Mouse (Mus musculus): ENCODE results near the gene Nans.

The Nans gene

DNA sequence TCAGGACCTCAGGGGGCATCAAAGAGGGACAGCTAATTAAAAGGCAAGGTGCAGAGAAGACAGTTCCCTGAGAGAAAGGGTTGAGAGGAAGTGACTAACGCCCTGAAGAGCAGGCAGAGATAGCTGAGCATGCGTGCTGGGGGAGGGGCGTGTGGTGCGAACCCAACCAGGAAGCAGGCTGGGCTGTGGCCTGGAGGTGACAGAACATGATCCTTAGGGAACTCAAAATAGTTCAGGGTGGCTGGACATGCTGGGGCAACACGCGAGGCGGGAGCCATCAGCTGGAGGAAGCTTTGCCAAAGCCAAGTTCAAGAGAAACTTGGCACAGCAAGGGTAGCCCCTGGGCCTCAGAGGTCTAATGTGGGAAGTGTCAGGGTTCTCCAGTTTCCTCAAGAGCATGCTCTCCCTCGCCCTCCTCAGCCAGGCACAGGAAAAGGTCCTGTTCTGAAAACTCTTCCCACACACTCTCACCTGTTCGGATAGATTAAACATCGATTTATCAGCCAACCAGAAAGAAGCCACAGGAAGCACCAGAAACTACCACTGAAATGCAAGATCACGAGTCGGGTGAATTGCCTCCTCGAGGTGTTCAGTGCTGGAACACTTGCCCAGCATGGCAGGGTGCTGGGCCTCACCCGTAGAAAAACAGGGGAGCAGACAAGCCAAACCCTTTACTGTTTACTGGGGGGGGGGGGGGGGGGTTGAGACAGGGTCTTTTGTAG, 3.2 kb upstream of the Nans start:
- no peak for DNase-seq (ENCODE audit: low spot score in 2 of 2)

DNA sequence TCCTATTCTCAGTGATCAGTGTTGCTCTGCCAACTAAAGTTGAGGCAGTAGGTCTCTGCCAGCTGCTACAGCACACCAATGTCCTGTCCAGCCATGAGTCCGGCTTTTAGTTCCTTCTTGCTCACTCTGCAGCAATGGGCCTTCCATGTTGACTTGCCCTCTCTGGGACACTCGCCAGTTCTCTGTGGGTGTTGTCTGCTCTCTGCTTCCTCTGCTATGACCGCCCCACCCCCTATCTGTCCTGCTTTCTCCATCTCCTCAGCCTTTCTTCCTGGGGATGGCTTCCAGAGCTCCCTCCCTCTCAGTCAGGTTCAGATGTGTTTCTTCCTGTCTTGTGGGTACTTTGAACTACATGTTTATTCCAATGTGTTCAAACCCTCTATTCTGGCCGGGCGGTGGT, 1.7 kb upstream of the Nans start:
- DNase-seq (ENCODE audit: low spot score in 2 of 2), result peak in 1 of 2 experiments; percentile 41

DNA sequence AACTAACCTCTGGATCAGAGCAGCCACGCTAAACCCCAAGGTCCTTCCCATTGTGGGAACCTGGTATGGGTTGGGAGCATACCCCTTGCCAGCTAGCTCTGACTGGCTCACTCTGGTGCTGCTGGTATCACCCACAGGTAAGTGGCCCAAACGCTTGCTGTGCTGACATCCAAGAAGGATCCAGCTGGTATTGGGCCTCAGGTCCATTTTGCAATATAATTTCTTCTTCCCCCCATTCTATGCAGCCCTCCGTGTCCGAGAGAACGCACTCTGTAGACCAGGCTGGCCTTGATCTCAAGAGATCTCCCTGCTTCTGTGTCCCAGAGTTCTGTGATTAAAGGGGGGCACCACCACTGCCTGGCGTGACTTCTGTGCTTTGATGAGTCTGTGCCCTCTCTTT, 4.0 kb downstream of the Nans start:
- DNase-seq (ENCODE audit: low spot score in 2 of 2), result no peak

DNA sequence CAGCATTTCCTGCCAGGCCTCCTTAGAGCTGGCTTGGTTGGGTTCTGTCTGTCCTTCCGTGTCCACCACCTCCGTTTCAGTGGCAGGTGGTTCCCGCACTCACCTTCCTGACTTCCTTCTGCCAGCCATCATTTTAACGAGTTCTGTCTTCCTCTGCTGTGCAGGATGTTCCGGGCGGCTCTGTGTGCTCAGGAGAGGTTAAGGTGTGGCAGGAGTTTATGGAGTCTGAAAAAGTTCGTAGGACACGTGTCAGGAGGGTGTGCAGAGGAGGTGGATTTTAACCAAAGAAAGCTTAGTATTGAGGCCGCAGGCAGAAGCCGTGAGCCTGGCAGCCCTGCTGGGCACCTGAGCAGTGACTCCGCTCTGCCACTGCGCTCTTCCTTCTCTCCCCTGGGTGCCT, 6.5 kb downstream of the Nans start:
- no peak for DNase-seq (ENCODE audit: low spot score in 2 of 2)

DNA sequence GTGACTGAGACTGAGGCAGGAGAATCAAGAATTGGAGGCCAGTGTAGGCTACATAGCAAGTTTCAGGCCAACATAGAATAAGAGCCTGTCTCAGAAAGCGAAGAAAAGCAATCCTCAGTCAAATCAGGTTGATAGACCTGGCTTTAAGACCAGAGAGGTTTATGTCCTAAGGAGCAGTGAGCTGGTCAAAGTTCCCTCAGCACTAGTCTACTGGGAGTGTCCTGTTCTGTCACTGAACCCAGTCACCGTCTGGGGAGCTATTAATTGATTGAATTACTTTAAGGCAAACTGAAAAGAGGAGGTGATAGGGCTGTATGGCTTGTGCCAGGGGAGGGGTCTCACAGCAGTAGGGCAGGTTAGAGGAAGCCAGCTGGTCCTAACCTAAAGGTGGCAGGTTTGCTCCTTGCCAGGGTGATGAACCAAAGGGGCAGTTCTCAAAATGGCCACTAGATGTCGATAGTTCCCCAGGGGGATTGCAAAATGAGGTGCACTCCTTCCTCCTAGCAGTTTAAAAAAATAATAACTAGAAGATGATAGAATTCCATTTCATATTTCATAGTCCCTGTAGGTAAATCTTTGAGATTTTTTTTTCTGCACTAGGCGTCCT, 8.3 kb downstream of the Nans start:
- peak; percentile 42 to 72 for DNase-seq (ENCODE audit: low spot score in 2 of 2)

DNA sequence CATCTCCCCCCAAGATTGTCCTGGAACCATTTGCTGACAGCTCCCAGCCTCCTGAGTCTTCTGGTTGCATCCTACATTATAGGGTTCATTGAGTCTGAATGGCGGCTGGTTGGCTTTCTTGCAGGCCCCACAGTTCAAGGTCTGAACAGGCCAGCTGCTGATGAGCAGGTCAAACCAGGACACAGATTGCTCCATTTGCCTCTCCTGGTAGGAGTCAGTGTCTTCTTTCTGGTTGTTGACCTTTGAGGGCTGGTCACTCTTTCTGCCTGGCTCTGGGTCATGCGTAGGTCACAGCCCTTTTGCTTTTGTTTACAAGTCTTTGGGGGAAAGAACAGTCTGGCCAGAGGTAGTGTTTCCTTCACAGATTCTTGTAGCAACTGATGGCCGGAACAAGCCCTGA, 9.5 kb downstream of the Nans start:
- DNase-seq (ENCODE audit: low spot score in 2 of 2), result no peak

DNA sequence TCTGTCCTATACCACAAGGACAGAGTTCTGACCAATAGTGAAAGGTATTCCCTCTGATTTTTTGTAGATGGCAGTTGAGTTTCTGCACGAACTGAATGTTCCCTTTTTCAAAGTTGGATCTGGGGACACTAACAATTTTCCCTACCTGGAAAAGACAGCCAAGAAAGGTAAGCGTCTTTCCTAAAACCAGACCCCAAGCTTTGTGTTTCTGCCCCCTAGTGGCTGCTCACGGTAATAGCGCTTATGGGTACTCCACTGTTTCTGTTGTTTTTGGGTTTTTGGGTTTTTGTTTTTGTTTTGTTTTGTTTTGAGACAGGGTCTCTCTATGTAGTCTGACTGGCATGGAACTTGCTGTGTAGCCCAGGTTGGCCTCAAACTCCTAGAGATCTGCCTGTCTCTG, 9.9 kb downstream of the Nans start:
- peak in 1 of 2 experiments; percentile 54 for DNase-seq (ENCODE audit: low spot score in 2 of 2)

DNA sequence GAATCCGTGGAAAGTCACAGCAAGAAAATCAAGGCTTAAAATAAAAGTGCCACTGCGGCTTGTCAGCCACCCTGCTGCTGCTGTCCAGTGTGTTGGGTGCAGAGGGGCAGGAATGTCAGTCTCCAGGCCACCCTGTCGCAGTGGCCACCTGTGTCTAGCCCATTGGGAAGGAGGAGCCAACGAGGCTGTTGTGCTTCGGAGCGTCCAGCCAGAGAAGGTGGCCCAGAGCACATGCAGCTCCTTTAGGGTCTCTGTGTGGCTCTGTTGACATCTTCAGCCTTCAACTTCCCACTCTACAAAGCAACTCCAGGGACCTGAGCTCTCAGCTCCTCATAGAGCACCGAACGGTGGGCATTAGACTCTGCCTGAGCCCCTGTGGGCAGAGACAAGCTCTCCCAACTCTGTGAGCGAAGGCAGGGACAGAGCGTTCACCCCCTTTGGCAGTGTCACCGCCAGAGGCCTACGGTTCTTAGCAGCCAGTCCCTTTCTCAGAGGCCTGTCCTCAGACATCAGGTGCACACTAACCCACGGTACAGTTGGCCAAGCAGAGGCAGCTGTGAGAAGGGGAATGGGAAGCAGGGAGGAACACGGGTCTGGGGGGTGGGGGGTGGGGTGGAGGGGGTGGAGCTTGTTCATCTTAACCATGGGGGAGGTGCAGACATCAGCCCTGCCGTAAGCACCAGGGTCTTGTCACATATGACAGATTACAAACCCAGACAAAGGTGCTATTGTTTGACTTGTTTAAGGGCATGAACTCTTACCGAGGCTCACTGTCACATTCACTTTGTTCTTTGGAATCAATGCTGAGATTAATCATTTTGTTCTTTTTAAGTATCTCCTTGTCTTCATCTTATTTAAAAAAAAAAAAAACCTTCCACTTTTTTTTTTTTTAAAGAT, 13.8 kb downstream of the Nans start:
- DNase-seq (ENCODE audit: low spot score in 2 of 2), result no peak

DNA sequence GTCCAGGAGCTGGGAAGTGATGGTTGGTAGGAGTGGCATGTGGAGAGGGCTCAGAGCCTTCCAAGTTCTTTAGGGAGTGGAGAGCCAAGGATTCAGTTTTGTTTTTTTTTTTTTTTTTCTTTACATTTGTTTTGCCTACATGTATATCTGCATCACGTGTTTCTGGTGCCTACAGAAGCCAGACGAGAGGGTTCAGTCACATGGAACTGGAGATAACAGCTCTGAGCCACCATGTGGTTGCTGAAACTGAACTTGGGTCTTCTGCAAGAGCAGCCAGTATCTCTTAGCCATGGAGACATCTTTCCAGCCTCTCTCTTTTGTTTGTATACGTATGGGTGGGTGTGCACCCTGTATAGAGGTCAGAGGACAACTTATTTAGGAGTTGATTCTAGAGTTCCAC, 14.8 kb downstream of the Nans start:
- DNase-seq (ENCODE audit: low spot score in 2 of 2), result no peak

DNA sequence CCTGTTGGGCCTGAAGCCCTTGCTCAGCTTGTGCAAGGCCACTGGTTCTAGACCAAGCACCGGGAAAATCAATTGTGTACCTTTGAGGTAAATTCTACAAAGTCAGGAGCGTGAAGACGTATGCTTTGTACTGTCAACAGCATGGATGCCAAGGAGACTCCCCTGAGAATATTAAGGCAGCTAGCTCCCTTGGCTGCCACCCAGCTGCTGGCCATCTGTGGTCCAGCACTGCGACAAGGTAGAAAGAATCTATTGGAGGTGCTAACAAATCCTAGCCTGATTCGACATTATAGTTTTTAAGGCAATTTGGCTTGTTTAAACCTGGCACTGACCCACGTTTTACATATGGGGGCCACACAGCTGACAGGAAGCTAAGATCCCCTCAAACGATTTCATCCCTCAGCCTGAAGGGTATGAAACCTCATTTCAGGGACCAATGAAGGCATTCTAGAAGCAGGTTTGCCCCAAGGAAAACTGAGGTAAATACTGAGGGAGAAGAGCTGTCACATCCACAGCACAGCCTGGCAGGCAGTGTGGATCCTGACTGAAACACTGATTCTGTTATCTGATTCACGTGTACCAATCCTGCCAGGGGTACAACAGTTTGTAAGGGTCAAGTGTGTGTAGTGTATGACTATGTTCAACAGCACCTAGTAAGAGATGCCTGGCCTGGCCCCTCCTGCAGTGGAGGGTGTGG, 16.5 kb downstream of the Nans start:
- no peak for DNase-seq (ENCODE audit: low spot score in 2 of 2)

DNA sequence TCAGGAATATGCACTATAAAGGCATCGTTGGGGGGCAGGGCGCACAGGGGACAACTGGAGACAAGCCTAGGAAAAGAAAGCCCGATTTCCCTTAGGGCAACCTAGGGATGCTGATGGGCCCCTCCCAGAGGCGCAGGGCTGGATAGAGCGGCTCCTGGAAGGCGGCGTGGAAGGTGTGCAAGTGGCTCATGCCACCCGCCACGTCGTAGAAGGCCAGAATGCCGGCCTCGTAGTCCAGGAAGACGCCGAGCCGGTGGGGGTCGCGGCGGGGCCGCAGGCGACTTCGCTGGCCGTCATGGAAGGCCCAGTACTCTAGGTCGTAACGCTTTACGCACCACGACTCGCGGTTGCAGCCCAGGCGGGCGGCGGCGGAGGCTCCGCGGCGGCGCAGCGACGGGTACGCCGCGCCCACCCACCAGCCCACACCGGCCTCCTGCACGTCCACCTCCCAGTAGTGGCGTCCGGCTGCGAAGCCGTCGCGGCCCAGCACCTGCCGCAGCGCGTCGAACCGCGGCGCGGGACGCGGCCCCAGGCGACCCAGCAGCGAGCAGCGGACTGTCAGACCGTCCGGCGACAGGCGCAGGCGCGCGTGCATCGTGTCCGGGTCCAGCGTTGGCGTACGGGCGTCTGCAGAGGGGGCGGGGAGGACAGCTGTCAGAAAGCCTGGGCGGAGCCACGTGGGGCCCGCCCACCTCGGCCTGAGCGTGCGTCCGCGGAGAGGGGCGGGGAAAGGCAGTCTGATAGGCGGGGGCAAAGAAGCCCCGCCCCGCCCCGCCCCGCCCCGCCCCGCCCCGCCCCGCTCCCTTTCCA, 18.0 kb downstream of the Nans start:
- peak; percentile 85 to 91 for DNase-seq (ENCODE audit: low spot score in 2 of 2)

DNA sequence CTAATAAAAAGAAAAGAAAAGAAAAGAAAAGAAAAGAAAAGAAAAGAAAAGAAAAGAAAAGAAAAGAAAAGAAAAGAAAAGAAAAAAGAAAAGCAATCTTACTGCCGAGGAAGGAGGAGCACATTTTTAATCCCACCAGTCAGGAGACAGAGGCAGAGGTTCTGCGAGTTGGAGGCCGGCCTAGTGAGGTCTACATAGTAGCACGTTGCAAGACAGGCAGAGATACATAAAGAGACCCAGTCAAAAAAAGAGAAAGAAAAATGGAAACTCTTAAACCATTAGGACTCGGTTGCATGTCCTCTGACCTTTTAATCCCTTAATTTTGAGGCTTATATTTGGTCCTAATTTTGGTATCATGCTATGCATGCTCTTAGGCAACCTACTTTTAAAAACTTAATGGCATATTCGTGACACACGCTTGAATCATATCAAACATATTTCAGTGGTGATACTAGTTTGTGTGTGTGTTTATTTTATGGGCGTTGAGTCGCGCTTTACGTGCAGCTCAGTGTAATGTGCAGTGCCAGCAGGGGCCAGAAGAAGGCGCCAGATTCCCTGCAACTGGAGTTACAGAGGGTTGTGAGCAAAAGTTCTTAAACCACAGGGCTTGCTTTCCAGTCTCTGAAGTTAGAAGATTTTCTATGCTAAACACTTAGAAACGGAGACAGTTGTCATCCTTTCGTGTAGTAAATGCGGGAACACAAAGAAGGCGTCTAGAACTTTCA, 18.9 kb downstream of the Nans start:
- peak; percentile 57 to 78 for DNase-seq (ENCODE audit: low spot score in 2 of 2)

DNA sequence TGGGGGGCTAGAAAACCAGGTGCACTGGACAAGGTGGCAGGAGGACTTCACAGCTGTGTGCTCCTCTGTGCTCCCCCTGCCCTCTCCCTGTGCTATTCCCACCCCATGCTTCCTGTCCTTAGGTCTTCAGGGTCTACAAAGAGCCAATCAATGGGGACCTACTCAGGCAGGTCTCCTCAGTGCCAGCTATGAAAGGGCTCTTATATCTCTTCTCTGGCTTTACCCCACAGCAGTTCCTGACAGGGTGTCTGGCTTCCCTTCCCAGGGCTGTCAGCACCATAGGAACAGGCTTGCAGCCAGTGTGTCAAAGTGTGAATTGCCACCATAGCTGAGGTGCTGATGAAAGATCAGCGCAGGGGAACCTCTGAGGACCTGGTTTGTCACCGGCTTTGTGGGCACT, 31.4 kb downstream of the Nans start:
- no peak for DNase-seq (ENCODE audit: low spot score in 2 of 2)

DNA sequence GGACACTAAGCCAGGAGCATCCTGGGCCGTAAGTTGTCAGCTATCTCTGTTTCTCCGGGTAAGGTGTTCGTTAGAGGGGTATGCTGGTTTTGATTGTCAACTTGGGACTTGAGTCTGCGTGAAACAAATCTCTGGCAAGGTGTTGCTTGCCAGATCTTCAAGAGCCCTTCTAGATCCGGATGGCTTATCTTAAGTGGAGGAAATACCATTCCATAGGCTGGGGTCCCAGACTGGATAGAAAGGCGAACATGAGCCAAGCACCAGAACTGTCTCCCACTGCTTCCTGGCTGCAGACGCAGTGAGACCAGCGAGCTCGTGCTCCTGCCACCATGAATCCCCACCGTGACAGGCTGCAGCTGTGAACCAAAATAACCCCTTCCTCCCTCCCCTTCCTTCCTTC, 32.4 kb downstream of the Nans start:
- no peak for DNase-seq (ENCODE audit: low spot score in 2 of 2)

DNA sequence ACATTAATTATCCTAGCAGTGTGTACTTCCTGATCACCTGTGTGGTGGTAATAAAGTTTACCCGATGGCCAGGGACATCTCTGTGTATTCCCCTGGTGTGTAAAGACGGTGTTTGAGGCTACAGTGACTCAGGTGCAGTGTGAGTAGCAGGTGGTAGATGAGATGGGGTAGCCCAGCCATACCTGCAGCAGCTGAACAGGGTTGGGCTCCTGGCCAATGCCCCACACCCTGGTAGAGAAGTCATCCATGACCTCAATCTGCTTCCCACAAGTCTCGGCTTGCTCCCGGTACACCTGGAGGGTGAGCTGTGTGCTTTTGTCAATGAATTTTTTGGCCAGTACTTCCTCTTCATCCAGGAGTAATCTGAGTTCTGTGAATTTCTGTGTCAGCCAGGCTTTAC, 34.3 kb downstream of the Nans start:
- no peak for DNase-seq (ENCODE audit: low spot score in 2 of 2)

DNA sequence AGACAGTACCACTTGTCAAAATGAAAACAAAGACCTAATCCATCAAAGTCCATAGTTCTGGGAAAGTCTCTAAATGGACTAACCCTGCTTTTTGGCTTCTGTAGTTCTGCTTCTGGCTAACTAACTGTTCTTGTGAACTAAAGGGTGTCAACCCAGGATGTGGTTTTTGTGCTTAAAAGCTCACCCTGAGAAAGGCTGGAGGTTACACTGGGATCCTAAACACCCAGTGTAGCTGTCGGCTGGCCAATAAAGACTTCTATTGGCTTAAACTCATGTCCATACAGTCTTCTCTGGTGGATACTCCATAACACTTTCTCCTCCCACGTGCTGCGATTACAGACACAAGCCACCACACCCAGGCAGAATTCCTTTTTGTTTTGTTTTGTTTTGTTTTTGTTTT, 37.2 kb downstream of the Nans start:
- DNase-seq (ENCODE audit: low spot score in 2 of 2), result no peak

DNA sequence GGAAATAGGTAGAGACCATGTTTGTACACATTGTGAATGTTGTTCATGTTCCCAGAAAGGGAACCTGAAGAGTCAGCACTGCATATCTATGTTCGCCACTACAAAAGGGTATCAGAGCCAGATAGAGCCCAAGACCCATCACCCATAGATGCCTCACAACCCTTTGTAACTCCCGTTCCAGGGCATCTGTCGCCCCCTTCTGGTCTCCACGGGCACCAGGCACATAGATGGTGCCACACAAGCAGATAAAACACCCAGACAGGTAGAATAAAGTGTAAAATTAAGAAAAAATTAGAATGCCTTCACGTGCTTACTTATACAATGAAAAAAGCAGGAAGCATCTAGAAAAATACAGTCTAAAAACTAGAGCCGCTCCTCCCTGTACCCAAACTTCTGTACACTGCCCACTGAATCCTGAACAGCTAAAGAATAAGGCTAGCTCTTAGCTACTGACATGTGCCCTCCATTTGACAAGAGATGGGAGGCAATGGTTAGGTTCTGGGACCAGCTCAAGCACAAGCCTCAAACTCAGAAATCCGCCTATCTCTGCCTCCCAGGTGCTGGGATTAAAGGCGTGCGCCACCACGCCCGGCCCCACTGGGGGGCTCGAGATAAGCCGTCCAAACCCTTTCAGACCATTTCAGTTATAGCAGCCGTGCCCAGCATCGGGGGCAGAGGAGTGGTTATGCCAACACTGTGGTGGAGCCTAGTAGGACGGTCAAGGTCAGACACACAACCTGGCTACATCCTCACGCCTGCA, 37.9 kb downstream of the Nans start:
- no peak for DNase-seq (ENCODE audit: low spot score in 2 of 2)

DNA sequence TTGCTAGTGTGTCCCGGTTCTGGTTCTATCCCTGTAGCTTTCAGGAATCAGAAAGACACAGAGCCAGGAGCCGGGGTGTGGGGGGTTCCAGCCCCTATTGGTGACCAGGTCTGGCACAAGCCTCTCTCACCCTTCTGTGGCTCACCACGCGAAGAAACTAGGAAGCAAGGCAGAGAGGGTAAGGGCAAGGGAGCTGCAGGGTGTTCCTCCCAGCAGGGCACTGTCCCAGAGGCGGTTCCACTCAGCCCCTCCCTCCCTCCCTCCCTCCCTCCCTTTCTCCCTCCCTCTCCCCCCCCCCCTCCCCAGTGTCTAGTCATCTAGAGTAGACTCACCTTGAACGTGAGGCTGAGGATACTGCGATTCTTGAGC, 38.5 kb downstream of the Nans start:
- no peak for DNase-seq (ENCODE audit: low spot score in 2 of 2)

DNA sequence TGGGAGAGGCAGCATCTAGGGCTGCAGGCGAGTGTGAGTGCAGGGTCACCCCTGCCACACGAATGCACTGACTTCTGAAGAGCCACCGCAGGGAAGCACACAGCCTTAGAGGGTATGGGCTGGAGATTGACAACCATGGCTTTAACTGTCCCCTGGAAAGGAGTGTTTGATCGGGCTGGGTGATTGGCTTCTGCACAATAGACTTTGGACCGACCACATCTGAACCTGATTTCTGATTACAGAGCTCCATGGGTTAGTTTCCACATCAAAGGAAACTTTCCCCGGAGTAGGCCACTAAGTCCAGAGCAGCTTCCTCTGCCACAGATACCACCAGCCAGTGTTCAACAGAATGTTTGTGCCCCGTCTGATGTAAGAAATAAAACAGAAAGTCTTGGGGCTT, 40.7 kb downstream of the Nans start:
- DNase-seq (ENCODE audit: low spot score in 2 of 2), result no peak

DNA sequence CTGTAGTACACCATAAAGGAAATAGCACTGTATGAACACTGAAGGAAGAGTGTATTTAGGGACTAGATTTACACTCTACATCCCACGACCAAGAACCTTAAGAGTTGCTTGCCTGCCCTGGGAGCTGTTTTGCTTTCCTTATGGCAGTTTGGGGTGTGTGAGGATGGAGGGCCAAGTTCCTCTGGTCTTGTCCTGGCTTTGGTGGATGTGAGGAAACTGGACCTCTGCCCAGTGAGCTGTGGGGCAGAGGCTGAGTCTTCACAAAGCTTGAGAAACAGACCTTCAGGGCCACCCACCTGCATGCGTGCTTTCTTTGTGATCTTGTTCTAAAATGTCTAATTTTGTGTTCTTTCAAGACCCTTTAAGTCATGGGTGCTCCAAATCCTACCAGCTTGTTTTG, 43.5 kb downstream of the Nans start:
- no peak for DNase-seq (ENCODE audit: low spot score in 2 of 2)

All from cerebellum, postnatal 4 days (tissue).